Mouse (Mus musculus) heart, adult 2 months (tissue): ENCODE data around the gene Cep295. TPM values are rescaled to one million over a fixed set of nuclear protein-coding genes. Genes with fewer than 3 reads are reported as not detected.

ENCODE experiments used
- DNase-seq, 2 experiments: peaks; one replicate each; pipeline ENCODE4 v3.0.0; 2021
- H3K27ac ChIP-seq: fragments of 200-600 bp; 2 replicates; pipeline ENCODE4 v1.8.1; 2022
- H3K27me3 ChIP-seq: fragments of 200-500 bp; 2 replicates; pipeline ENCODE4 v1.6.1; 2012; ENCODE audit warnings: mild to moderate bottlenecking, low read length, inconsistent platforms, mixed read lengths; ENCODE audit not compliant: control insufficient read depth, insufficient read depth
- H3K36me3 ChIP-seq: fragments of 200-500 bp; 2 replicates; pipeline ENCODE4 v1.6.1; 2012; ENCODE audit warnings: low read length, inconsistent platforms; ENCODE audit not compliant: control insufficient read depth, insufficient read depth
- H3K4me1 ChIP-seq: fragments of 200-500 bp; 2 replicates; pipeline ENCODE4 v1.6.1; 2011; ENCODE audit warnings: low read length; ENCODE audit not compliant: control insufficient read depth, insufficient read depth
- H3K4me3 ChIP-seq: fragments of 200-600 bp; 2 replicates; pipeline ENCODE4 v1.8.1; 2022
- H3K79me2 ChIP-seq: fragments of 200-500 bp; replicated peaks from 2 replicates; pipeline ENCODE4 v1.6.1; 2012; ENCODE audit warnings: mild to moderate bottlenecking, inconsistent platforms, low read length, moderate library complexity, mixed read lengths; ENCODE audit not compliant: control insufficient read depth, insufficient read depth
- H3K9ac ChIP-seq: fragments of 200-500 bp; 2 replicates; pipeline ENCODE4 v1.6.1; 2012; ENCODE audit warnings: low read depth, mild to moderate bottlenecking, control low read depth, inconsistent platforms, low read length, mixed read lengths
- CTCF ChIP-seq: fragments of 200-600 bp; IDR thresholded peaks from 2 replicates; pipeline ENCODE4 v1.8.1; 2022; ENCODE audit warnings: antibody characterized with exemption, mild to moderate bottlenecking, moderate library complexity
- EP300 ChIP-seq: fragments of 200-500 bp; IDR thresholded peaks from 2 replicates; pipeline ENCODE4 v1.6.1; 2011; ENCODE audit warnings: low read depth, low read length, control low read depth; ENCODE audit not compliant: insufficient read depth
- POLR2A ChIP-seq: fragments of 200-500 bp; IDR thresholded peaks from 2 replicates; pipeline ENCODE4 v1.6.1; 2011; ENCODE audit warnings: mild to moderate bottlenecking, low read depth, low read length, control low read depth; ENCODE audit not compliant: insufficient read depth
- WGBS: fragments of 180-500 bp; shearing (Covaris S2); methylation state at CpG from one replicate; pipeline ENCODE4 v1.1.7; 2018; 5-methylcytosine and 5-hydroxymethylcytosine counted together
- intact Hi-C: fragments of 180-260 bp; cut with DNase I; formaldehyde crosslinking; loops from one replicate; pipeline ENCODE4 v1.15.1; 2025
- long read RNA-seq: library from polyadenylated mRNA; stranded (forward); transcript quantifications from one replicate; pipeline ENCODE4 v2.0.0, GENCODE M21; 2021
- polyA plus RNA-seq: library from polyadenylated mRNA; depleted of rRNA; stranded (reverse); fragments of >200 nt; gene quantifications from 2 replicates; pipeline ENCODE4 v1.2.3, GENCODE M21; 2012; rRNA removed
- total RNA-seq, 2 experiments: library from RNA; stranded (reverse); gene quantifications; 2 replicates each; pipeline ENCODE4 v1.2.3; 2021

The Cep295 gene
- total RNA-seq = 1 to 10 TPM; 5.8 to 8.5 TPM
- 3.0 and 4.1 TPM in 2 replicates for polyA plus RNA-seq
- long read RNA-seq, partial matches to known transcripts = 0 of 1 reads
- long read RNA-seq, other reads (novel, unspliced or antisense) = 1 of 1 reads

GRCm38 (mm10) chr9:15357484-15358275, at the start of gene Cep295:
Cep295 (minus strand) TSS chr9:15357788.
- Histone ChIP-seq H3K4me3 (peak within 1 kb of the TSS; percentile 93), H3K9ac (peak within 1 kb of the TSS; percentile 70), H3K79me2 (no peaks in the 10 kb centered on the region), H3K27ac (peak within 1 kb of the TSS; percentile 79), H3K36me3 (no peaks in the 10 kb centered on the region), H3K4me1 (no peaks in the 10 kb centered on the region), H3K27me3 (no peaks in the 10 kb centered on the region)
- peak; percentile 97 to 99 for DNase-seq
- intact Hi-C loops = loop anchor here (2.0 to 5.0 kb wide), 2 partner anchors 50 to 79 kb away; partner anchors contain the start of genes 4931406C07Rik, Med17 and Taf1d
- TF ChIP-seq POLR2A (peak; percentile 99), CTCF (peak; percentile 1; the same call in 1 of the 2 replicates), EP300 (peak; percentile 87)
- WGBS = 1% methylated on average over 60 of the region's 60 CpGs

- TF ChIP-seq EP300 (no peak), CTCF (no peak), POLR2A (no peak)
- Histone ChIP-seq H3K27ac (no peak overlapping the region), H3K27me3 (no peaks in the 10 kb centered on the region), H3K4me3 (no peak overlapping the region), H3K4me1 (no peaks in the 10 kb centered on the region), H3K79me2 (no peaks in the 10 kb centered on the region), H3K36me3 (no peaks in the 10 kb centered on the region), H3K9ac (no peak overlapping the region)
- WGBS = 59% methylated on average over 4 of the region's 4 CpGs
- intact Hi-C loops = no loop called here
- no peak for DNase-seq
Measured at GRCm38 (mm10) chr9:15397591-15397990, 40.0 kb upstream of the Cep295 start.

GRCm38 (mm10) chr9:15395353-15395942, 37.9 kb upstream of the Cep295 start:
- WGBS = 50% methylated on average over 1 of the region's 1 CpGs

GRCm38 (mm10) chr9:15387075-15387643, 29.6 kb upstream of the Cep295 start:
- Histone ChIP-seq H3K9ac (no peak overlapping the region), H3K27me3 (no peaks in the 10 kb centered on the region), H3K36me3 (no peaks in the 10 kb centered on the region), H3K4me1 (no peaks in the 10 kb centered on the region), H3K27ac (no peak overlapping the region), H3K79me2 (no peaks in the 10 kb centered on the region), H3K4me3 (no peak overlapping the region)
- intact Hi-C loops = no loop called here
- no peak for TF ChIP-seq CTCF
- no peak for TF ChIP-seq EP300
- TF ChIP-seq POLR2A = no peak
- no peak for DNase-seq
- 61% methylated on average over 5 of the region's 5 CpGs for WGBS

More at GRCm38 (mm10) chr9:15395353-15395942, 37.9 kb upstream of the Cep295 start:
- intact Hi-C loops = no loop called here
- Histone ChIP-seq H3K9ac (no peak overlapping the region), H3K36me3 (no peaks in the 10 kb centered on the region), H3K4me3 (no peak overlapping the region), H3K4me1 (no peaks in the 10 kb centered on the region), H3K79me2 (no peaks in the 10 kb centered on the region), H3K27me3 (no peaks in the 10 kb centered on the region), H3K27ac (no peak overlapping the region)
- no peak for DNase-seq
- TF ChIP-seq POLR2A (no peak), CTCF (no peak), EP300 (no peak)

GRCm38 (mm10) chr9:15384266-15384665, 26.7 kb upstream of the Cep295 start:
- Histone ChIP-seq H3K36me3 (no peaks in the 10 kb centered on the region), H3K79me2 (no peaks in the 10 kb centered on the region), H3K27me3 (no peaks in the 10 kb centered on the region), H3K9ac (no peak overlapping the region), H3K4me3 (no peak overlapping the region), H3K4me1 (no peaks in the 10 kb centered on the region), H3K27ac (no peak overlapping the region)
- TF ChIP-seq CTCF = no peak
- TF ChIP-seq POLR2A = no peak
- TF ChIP-seq EP300 = no peak
- intact Hi-C loops = no loop called here
- 76% methylated on average over 5 of the region's 5 CpGs for WGBS
- DNase-seq = no peak
